10 mouse cellular contexts compared by ENCODE assay signal in genomic region chr11:95126272-95127245, GRCm38 (mm10). TPM values are rescaled to one million over a fixed set of nuclear protein-coding genes. Genes with fewer than 3 reads are reported as not detected.
DNase-seq lines count a peak whose midpoint lies in the region; ATAC-seq and TF ChIP-seq lines count a peak whose summit lies in the region.
"Had no signal": no experiment of that assay in that cellular context is flagged by ENCODE, and none has a peak within 500 bp of the region (broad histone marks: within the 10 kb centered on the region; RNA-seq: fewer than 3 reads in every experiment).

No protein-coding gene starts in this region.

- no peak for ATAC-seq in embryonic facial prominence, embryonic 12.5 days (ENCODE audit: insufficient number of reproducible peaks, insufficient read depth, low FRiP score, low TSS enrichment)
- ATAC-seq in limb, embryonic 11.5 days (ENCODE audit: insufficient number of reproducible peaks, low FRiP score, low TSS enrichment, low read depth) = 0 out of 2 replicates have a peak, but pooled peaks have one; percentile 36
- no peak for ATAC-seq in inflammation-experienced regulatory T-cells, adult 6 months

- no peak for TF ChIP-seq CTCF in gastrocnemius, adult 2 months (IDR thresholded peaks at IDR 0.05)

- no peak overlapping the region for H3K27ac ChIP-seq in gastrocnemius, adult 2 months
- peak overlapping the region; percentile 75; the same call in 1 of the 2 replicates for H3K27ac ChIP-seq in embryonic facial prominence, embryonic 12.5 days
- no peak overlapping the region for H3K27ac ChIP-seq in limb, embryonic 11.5 days (replicated peaks; ENCODE audit: low read depth, low read length)

- peak overlapping the region; percentile 31; the same call in 1 of the 2 replicates for H3K9ac ChIP-seq in embryonic facial prominence, embryonic 12.5 days
- H3K9ac ChIP-seq in limb, embryonic 11.5 days (ENCODE audit: low read length) = no peak overlapping the region

- peak; percentile 44 for DNase-seq in gastrocnemius, adult 2 months
- DNase-seq in gastrocnemius, postnatal 36 days = no peak
- peak; percentile 83 for DNase-seq in 3134 (ENCODE audit: extremely low read depth, insufficient read length, low spot score)
- peak; percentile 71 for DNase-seq in limb, embryonic 11.5 days (ENCODE audit: low spot score)
- peak; percentile 11 for DNase-seq in retina, adult 2 months (ENCODE audit: low read depth, low spot score)
- DNase-seq in thymus, postnatal 10 days (ENCODE audit: low spot score in 2 of 2) = no peak

- no peaks in the 10 kb centered on the region; the same call in 1 of the 2 replicates for H3K36me3 ChIP-seq in embryonic facial prominence, embryonic 12.5 days
- no peaks in the 10 kb centered on the region for H3K36me3 ChIP-seq in limb, embryonic 11.5 days (ENCODE audit: control insufficient read depth, insufficient read depth, low read length)

- H3K4me2 ChIP-seq in embryonic facial prominence, embryonic 12.5 days (replicated peaks) = peak overlapping the region; percentile 40
- H3K4me2 ChIP-seq in limb, embryonic 11.5 days (ENCODE audit: low read depth, severe bottlenecking) = peak overlapping the region; percentile 36

- WGBS in embryonic facial prominence, embryonic 12.5 days = 2% methylated on average over 20 of the region's 20 CpGs
- 1% methylated on average over 20 of the region's 20 CpGs for WGBS in limb, embryonic 11.5 days

- peaks cover 25% of the 10 kb centered on the region for H3K4me1 ChIP-seq in embryonic facial prominence, embryonic 12.5 days
- H3K4me1 ChIP-seq in limb, embryonic 11.5 days (ENCODE audit: control insufficient read depth, insufficient read depth, low read length) = peaks cover 14% of the 10 kb centered on the region

- intact Hi-C loops in gastrocnemius, adult 2 months (cut with DNase I) = no loop called here
- intact Hi-C loops in gastrocnemius, postnatal 36 days (cut with DNase I) = loop anchor here (10.0 kb wide), 1 partner anchor 248 kb away; no protein-coding TSS in a partner anchor

- no peaks in the 10 kb centered on the region for H3K9me3 ChIP-seq in embryonic facial prominence, embryonic 12.5 days
- H3K9me3 ChIP-seq in limb, embryonic 11.5 days (ENCODE audit: control insufficient read depth, low read length) = no peaks in the 10 kb centered on the region

- no peak overlapping the region for H3K4me3 ChIP-seq in gastrocnemius, adult 2 months
- 0 out of 2 replicates have a peak overlapping the region, but pooled peaks have one; percentile 6 for H3K4me3 ChIP-seq in embryonic facial prominence, embryonic 12.5 days
- no peak overlapping the region for H3K4me3 ChIP-seq in limb, embryonic 11.5 days (ENCODE audit: low read depth, low read length)

- peaks cover 56% of the 10 kb centered on the region for H3K27me3 ChIP-seq in embryonic facial prominence, embryonic 12.5 days
- H3K27me3 ChIP-seq in limb, embryonic 11.5 days (ENCODE audit: control insufficient read depth, insufficient read depth, low read length) = peaks cover 47% of the 10 kb centered on the region

RNA-seq across cellular contexts. Expression of gene Dlx3, which starts 6.6 kb away (rescaled TPM):
- total RNA-seq in gastrocnemius, adult 2 months (2021) = not detected
- not detected for total RNA-seq in gastrocnemius, postnatal 36 days (2021)
- 20.2 and 21.8 TPM in 2 replicates for polyA plus RNA-seq in embryonic facial prominence, embryonic 12.5 days (2016; fragmentation: Nextera tagmentation; extraction: Ambion mirVana)
- polyA plus RNA-seq in limb, embryonic 11.5 days (2014; fragmentation: Nextera tagmentation; extraction: Ambion mirVana) = 5.4 and 6.7 TPM in 2 replicates
- polyA plus RNA-seq in inflammation-experienced regulatory T-cells, adult 6 months (2017; shearing (Covaris generic)) = not detected
- total RNA-seq: MEL had no signal

RNA-seq across cellular contexts. Expression of gene Dlx4, which starts 19.5 kb away (rescaled TPM):
- not detected for total RNA-seq in gastrocnemius, adult 2 months (2021)
- not detected for total RNA-seq in gastrocnemius, postnatal 36 days (2021)
- 4.9 and 5.7 TPM in 2 replicates for polyA plus RNA-seq in embryonic facial prominence, embryonic 12.5 days (2016; fragmentation: Nextera tagmentation; extraction: Ambion mirVana)
- polyA plus RNA-seq in limb, embryonic 11.5 days (2014; fragmentation: Nextera tagmentation; extraction: Ambion mirVana) = 0.40 and 0.80 TPM in 2 replicates
- not detected for polyA plus RNA-seq in inflammation-experienced regulatory T-cells, adult 6 months (2017; shearing (Covaris generic))
- total RNA-seq: gastrocnemius, postnatal 4 days; MEL had no signal

RNA-seq across cellular contexts. Expression of gene Itga3, which starts 50.0 kb away (rescaled TPM):
- 1 to 10 TPM; 4.3 to 5.2 TPM for total RNA-seq in gastrocnemius, adult 2 months (2021)
- 1 to 10 TPM; 3.2 to 4.0 TPM for total RNA-seq in gastrocnemius, postnatal 36 days (2021)
- polyA plus RNA-seq in embryonic facial prominence, embryonic 12.5 days (2016; fragmentation: Nextera tagmentation; extraction: Ambion mirVana) = 10.5 and 10.9 TPM in 2 replicates
- 5.7 and 6.8 TPM in 2 replicates for polyA plus RNA-seq in limb, embryonic 11.5 days (2014; fragmentation: Nextera tagmentation; extraction: Ambion mirVana)
- polyA plus RNA-seq in inflammation-experienced regulatory T-cells, adult 6 months (2017; shearing (Covaris generic)) = 1 to 10 TPM in 2 of 3 experiments, under 1 TPM in 1; 0.93 to 2.2 (median 1.0) TPM
- total RNA-seq: MEL had no signal

Comparison
In these comparisons a context has a peak if more than half of its experiments do, and no peak if none do; other contexts are left out.
1. DNase-seq: peak in gastrocnemius, adult 2 months (single experiment), 3134 (single experiment), limb, embryonic 11.5 days (single experiment) and retina, adult 2 months (single experiment); none in gastrocnemius, postnatal 36 days (0 of 2) and thymus, postnatal 10 days (0 of 2).